Mouse (Mus musculus): Measurements from ENCODE around the gene Acvr1.

DNA sequence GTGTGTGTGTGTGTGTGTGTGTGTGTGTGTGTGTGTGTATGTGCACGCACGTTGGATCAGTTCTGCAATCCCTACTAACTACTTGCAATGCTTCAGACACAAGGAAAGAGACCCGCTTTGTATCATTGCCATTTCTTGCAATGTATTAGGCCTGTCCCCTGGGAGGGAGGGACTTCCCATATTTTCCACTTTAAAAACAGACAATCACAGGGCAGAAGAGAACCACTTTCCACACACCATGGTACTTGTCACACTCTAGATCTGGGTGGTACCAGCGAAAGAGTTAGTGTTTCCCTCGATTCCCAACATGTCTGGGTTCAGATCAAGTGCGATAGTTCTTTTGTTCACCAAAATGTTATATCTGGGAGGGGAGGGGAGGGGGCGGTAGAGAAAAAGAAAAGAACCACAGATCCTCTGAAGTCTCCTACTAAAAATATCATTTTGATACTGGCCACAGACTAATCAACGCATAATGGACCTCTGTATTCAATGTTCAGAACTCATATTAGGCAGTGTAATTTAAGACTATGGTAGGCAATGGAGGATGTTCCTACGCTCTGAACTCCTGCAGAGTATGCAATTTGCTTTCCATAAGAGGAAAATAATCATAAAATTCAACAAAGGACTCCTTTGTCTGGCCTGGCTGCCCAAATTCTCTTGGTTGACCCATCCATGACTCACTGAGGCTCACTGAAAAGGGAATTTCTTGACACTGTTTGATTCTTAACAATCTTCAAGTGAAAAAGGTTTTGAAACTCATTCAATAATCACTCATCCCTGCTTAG lies 61.5 kb downstream of the Acvr1 start:
- TF ChIP-seq CTCF (conservative IDR thresholded peaks at IDR 0.05; ENCODE audit: low read length) = no peak
- TF ChIP-seq POU5F1 (IDR thresholded peaks at IDR 0.05; ENCODE audit: borderline replicate concordance, low read length) = no peak
- TF ChIP-seq NANOG (IDR thresholded peaks at IDR 0.05; ENCODE audit: borderline replicate concordance, low read length) = no peak
